Mouse (Mus musculus) CD4-positive helper T cell, adult 2 months (primary cell): ENCODE measurements at regions not wholly inside any gene's neighbourhood (a gene's known extent, or its start where the extent isn't known, plus 50 kb on each side); places are given as distances from the start of the nearest gene placed in this dataset.

Experiments used
- DNase-seq: peaks from one replicate; pipeline ENCODE4 v3.0.0-alpha.2; 2012; ENCODE audit warnings: low read depth, missing footprints, low spot score

DNA sequence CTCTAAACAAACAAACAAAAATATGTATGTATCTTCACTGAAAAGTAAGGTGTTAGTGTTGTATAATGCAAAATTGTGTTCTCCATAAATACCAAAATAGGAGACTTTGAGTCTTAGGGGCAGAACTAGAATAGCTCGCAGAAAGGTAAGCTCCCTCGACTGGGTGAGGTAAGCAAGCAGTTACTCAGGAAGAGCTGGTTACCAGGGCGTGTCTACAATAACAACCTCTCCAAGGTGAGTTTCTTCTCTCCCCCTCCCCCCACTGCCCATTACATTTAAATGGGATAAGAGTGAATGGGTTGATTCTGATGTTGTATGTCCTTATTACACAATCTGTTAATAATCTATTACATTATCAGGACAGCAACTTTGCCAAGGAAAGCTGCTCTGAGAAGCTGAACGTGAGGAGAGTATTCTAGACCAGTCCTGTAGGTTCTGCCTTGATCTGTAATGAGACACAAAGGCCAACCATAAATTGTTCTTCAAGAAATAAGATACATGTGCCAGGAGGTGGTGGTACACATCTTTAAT, 125.2 kb upstream of the Zfand5 start:
- no peak for DNase-seq

DNA sequence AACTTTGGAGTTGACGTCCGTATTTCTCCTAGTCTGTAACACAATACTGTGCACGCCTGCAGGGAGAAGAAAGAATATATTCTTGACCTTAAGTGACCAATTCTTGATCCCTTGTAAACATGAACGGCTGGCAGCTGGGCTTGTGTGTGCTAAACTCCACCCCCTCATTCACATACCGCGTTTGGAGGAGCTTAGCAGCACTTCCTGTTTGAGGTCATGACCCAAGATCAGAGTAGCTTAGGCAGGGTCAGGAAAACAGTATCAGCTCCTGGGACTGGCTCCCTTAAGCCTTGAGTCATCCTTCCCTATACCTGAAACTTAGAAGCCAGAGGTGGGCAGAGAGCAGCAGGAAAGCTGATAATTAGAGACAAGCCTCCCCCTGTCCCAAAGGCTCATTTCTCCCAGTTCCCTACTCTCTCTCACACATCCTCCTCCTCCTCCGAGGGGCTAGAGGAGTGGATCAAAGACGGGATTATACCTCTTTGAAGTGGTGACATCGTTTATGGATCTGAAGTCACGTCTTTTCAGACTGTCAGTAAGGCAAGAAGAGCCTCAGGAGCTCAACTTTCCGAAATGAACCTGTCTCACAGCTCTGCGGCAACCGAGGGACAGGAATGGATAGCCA, 127.3 kb upstream of the Zfand5 start:
- peak; percentile 51 for DNase-seq

DNA sequence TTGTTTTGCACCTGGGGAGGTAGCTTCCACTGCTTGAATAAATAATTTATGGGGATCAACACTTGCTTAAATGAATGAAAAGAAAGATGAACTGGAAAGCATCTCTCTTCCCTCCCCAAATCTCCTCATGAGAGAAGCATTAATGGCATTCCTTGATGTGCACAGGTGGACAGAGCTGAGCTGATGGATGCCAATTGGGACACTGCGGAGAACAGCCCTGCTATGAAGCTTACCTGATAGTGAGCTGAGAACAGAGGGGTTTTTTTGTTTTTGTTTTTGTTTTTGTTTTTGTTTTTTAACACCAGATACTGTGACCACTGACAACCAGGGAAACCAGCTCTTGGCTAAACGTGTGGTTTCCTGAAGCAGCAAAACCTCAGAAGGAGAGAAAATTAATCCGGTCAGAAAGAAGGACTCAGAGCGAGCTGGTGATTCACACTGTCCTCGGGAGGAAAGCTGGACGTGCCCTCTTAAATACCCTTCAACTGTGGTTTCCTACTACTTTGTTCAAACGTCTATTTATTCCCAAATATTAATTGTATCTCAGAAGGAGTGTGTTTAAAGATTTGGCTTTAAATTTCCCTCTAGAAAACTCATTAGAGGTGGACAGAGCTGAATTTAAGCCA, 128.0 kb upstream of the Zfand5 start:
- DNase-seq: no peak

DNA sequence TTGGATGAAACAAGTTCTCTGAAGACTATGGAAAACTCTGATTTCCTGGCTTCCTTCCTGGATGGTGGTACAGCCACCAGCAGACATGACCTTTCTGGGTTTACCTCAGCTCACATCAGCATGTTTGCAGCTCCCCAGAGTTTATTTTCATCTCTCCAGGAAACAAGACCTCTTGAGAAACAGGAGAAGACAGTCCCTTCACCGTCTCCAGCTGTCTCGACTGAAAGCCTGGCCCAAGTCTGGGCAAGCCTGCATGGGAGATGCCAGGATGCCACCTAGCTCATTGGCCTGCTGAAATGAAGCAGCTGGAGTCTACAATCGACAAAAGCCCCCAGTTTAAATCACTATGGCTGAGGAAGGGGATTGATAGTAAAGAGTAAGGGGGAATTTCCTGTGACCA, 131.6 kb upstream of the Zfand5 start:
- DNase-seq: no peak

DNA sequence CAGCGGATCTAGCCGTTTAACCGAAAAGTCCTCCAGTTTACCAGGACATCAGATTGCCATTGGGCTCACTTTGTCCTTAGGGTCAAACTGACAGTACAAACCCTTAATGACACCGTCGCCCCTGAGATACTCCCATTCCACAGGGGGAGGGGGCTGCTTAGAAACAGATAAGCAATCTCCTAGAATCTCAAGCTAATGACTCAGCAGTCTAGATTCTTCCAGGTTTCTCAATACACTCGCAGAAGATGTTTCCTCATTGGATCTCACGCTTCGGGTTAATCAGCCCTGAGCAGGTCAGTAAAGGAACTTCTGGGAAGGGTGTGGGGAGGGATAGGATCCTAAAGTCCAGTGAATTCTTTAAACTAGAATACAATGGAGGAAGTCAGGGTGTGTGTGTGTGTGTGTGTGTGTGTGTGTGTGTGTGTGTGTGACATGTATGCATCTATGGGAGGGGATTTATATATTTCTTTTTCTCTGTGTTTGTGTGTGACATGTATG, 133.0 kb upstream of the Zfand5 start:
- no peak for DNase-seq

DNA sequence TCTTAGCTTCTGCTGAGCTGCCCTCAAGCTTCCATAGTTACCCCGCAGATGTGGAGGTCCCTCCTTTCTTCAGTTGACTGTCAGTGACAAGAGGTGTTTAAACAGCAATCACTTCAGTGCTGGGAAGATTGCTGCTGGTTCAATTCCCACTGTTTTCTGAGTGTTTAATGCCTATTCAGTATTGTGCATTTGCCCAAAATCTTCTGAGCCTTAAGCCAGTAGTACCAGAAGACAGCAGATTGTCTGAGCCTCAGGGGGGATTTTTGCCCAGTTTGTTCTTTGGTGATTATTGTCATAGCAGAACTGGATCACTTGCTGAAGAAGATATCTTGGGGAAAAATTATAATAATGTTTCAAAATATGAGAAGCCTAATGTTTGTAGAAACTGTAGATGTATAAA, 135.3 kb upstream of the Zfand5 start:
- no peak for DNase-seq

DNA sequence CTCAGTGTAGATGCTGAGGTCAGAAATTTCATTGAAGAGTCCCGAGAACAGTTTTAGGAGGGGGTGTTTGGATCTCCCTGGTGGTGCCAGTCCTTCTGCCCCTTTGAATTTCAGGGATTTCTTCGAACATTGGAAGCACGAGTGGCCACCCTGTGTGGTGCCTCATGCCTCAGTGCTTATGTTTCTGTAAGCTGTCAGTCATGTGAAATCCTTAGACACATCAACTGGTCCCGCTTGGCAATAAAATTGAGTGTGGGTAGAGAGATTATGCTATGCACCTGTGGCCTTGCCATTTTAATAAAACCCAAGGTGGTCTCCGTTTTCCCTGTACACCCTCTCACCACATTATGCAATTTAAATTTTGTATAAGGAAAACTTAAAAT, 136.1 kb upstream of the Zfand5 start:
- DNase-seq: no peak

DNA sequence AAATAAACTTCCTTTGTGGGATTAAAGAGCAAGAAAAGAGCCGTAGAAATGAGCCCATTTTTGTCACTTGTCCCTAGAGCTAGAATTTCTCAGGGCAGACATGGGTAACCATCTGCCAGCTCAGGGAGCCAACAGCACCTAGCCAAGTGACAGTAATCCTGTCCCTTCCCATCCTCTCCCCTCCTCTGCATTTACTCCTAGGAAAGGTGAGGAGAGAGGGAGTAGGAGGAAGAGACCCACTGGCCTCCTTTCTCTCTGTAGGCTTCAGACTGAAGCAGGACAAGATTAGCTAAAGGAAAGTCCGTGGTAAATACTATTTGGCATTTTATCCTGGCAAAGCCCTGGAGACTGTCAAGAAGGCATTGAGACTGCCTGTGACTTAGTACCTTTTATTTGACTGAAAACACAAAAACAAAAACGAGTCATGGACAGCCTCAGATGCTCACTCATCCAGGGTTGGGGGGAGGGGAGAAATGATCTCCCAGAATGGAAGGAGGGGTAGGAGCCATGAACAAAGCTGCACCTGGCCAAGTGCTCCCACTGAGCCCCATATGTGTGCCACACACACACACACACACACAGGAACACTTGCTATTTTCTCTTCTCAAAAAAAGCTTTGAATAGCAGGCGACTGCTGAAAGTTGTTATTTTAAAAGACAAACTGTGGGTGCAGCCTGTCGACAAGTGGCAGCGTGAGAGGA, 136.6 kb upstream of the Zfand5 start:
- no peak for DNase-seq

DNA sequence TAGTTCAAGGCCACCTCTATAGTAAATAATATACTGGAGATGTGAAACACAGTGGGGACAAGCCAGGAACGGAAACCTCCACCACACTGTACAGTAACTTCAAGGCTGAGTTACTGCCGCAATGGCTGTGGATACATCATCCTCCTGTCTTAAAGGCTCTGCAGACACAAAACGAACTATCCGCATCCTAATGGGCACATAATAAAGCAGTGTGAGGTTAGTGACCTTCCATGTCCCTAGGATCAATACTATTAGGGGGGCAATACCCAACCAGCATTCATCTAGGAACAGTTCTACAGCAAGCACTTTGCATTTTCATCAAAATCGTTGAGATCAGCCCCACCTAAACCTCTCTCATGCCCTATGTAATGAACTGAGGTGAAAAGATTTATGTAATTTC, 142.4 kb upstream of the Zfand5 start:
- no peak for DNase-seq

DNA sequence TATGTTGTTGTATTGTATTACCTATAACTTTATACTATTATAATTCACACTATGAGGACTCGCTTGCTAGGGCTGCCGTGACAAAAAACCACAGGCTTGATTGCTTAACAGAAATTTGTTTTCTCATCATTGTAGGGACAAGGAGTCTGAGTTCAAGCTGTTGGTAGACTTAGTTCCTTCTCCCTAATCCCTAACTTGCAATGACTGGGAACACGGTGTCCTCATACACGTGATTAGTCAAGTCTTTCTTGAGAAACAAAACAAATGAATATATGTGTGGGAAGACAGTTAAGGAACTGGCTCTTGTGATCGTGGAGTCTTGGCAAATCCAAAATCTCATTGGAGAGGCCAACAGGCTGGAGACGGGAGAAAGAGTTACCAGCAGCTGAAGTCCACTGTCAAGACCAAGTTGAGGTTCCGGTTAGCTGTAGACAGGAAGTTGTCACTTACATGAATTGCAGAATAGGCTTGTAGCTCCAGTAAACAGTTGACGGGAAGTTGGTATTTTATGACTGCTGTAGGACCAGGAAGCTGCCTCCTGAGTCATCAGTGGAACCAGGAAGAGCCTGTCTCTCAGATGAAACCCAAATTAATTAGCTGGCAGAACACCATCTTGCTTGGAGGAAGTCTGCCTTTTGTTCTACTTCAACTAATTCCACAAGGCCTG, 144.9 kb upstream of the Zfand5 start:
- no peak for DNase-seq

DNA sequence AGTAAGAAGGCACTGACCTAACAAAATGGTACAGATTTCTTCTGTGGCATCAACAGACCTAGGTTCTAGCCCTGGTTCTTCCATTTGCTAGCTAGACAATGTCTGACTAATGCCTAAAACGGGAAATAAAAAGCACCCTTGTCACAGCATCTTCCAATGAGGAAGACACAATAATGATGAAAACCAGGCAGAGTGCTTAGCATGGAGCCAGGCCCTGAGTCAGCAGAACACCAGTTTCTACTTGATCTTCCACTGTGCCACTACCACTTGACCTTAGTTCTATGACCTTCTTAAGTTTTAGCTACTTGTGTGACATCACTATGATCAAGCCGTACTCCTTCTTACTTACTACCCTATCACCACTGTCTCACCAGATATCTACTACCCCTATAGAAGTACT, 145.4 kb upstream of the Zfand5 start:
- no peak for DNase-seq

DNA sequence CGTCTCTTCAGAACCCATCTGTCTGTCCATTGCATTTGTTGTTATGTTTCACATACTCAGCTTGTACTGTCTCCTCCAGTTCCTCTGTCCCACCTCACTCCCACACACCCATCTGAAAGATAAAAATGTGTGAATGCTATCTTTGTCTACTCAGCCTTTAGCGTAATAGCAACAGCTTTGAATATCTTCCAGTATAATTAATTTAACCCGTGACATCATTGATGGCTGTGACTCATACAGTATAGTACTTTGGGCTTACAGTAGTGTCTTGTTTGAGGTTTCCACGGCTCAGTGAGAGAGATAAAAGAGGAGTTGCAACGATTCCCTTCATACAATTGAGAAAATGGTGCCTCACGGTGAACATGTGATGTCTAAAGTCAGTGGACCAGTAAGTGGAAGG, 152.6 kb upstream of the Zfand5 start:
- peak; percentile 4 for DNase-seq

DNA sequence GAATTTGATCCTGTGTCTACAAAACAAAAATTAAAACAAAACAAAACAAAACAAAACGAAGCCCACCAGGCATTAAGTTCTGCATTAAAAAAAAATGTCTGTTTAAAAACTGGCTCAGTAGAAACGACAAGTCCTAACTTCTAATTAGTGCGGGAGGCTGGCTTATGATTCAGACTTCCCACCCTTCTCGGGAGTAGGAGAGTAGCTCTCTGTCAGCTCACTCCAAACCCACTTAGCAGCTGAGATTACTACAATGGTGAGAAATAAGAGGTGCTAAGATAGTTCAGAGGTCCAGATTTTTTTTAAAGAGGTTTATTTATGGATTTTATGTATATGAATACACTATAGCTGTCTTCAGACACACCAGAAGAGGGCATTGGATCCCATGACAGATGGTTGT, 153.3 kb upstream of the Zfand5 start:
- no peak for DNase-seq

DNA sequence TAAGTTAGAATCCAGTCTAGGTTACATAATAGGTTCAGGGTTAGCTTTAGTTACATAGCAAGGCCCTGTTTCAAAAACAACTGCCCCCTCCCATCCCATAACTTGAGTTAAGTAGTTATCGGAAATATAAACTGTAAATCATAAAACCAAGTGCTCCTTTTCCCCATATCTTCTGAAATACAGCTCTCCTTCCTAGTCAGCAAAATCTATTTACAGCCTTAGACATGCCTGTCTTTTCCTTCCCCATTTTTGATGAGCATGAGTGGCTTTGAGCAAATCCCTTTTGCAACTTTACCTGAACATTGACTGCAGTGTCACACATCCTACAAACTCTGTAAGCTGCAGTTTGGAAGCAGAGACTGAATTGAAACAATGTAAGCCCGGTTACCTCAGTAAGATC, 156.4 kb upstream of the Zfand5 start:
- no peak for DNase-seq

DNA sequence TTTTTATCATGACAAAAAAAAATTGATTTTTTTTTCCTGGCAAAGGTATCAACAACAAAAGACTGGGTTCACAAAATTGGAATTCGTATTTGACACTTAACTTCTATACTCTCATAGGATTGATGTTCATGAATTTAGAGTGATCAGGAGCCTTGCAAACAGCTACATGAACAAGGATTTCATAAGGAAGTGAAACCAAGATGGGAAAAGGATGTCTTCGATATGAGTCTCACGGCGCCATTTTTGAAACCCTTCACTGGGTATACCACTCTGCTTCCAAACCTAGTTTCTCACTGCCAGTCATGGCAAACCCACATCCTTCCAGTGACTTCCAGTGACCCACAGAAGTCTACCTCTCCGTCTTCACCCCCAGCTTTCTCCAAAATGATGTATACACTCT, 157.8 kb upstream of the Tmc1 start:
- DNase-seq: no peak

DNA sequence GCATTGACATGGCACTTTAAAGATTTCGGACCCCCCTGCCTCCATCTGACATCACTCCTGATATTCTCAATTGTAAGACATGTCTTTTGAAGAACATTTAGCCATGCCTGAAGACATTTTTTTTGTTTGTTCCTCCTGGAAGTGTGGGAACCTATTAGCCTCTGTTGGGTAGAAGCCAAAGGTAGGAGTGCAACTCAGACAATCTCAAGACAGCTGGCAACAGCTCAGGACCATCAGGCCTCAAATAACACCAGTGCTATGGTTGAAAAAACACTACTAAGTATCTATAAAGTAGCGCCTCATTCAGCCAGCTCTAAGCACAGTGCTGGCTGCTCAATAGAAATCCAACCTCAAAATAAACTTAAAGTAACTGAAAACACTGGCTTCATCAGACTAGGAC, 154.3 kb upstream of the Tmc1 start:
- DNase-seq: no peak

DNA sequence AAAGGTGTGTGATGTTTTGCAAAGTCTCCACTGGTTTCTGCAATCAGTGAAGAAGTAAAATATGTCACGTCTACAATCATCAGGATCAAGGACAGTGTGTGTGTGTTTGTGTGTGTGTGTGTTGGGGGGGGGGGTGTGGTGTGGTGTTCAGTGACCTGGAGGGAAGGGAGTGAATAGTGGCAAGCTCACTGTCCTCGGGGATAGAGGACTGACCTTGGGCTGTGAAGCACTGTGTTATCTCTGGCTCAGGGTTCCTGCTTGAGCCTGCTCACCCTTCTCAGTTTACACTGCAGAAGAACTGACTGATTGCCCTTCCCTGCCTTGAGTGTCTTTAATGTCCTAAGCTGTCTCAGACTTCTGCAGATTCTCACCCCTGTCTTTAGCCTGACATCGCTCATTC, 153.7 kb upstream of the Tmc1 start:
- no peak for DNase-seq

DNA sequence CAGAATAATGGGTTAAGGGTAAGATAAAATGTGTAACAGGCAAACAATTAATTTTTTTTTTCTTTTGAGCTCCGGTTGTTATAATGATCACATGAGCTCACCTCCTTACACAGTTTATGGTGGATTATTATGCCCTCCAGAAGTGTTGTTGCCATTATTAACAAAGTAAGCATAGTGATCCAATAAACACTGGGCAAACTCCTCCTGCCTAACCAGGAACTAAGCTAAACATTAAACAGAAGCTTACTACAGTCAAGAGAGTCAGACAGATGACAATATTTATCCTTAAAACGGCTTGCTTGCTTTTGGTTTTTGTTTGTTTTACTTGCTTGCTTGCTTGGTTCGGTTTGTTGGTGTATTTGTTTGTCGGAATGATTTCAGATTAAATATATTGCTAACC, 153.3 kb upstream of the Tmc1 start:
- no peak for DNase-seq

DNA sequence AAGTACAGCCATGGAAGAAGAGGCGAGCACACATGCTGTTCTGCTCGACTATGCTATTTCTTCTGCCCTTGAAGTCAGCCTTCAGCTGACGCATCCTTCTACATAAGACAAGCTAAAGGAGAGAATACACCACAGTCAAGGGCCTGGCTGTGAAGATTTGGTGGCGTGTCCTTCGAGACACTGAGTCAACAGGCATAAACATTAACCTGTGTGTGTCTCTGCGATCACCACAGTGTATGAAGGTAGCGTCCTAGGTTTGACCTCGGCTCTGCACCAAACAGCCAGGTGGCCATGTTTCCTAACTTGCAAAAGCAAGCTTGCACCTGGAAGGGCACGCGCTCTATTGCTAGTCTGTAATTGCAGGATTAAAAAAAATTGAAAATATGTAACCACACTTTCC, 152.8 kb upstream of the Tmc1 start:
- no peak for DNase-seq

DNA sequence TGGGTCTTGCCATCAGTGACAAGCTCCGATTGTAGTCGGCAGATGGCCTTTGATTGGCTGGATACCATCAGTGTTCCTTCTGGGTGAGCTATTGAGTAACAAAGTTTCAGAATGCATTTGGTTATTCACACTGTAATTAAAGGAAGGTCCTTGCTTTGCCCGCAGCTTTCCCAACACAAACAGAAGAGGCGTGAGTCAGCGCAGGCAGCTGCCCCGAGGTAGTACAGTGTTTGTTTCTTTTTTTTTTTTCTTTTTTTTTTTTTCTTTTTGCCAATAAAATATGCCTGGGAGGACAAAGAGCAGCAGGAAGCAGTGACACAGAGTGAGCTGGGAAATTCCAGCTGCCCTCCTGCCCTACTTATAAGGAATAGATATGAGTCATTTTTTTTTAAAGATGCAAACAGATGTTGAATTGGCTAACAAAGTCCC, 152.3 kb upstream of the Tmc1 start:
- DNase-seq: no peak

DNA sequence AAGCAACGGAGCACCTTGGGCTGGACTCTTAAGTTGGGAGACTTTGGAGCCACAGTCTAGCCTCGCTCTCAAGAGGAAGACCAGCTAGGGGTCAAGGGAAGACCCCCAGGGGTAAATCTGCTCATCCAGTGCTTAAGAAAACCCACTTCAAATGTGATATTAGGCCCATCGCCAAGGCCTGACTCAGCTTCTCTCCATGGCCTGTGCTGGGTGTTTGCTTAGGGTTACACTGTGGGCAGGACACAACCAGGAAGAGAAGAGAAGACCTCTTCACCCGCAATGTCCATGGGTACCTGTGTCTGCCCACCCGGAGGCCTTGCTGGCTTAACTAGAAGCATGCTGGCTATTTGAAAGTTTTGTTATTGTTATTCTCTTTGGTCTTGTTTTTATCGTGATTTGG, 151.0 kb upstream of the Tmc1 start:
- no peak for DNase-seq

DNA sequence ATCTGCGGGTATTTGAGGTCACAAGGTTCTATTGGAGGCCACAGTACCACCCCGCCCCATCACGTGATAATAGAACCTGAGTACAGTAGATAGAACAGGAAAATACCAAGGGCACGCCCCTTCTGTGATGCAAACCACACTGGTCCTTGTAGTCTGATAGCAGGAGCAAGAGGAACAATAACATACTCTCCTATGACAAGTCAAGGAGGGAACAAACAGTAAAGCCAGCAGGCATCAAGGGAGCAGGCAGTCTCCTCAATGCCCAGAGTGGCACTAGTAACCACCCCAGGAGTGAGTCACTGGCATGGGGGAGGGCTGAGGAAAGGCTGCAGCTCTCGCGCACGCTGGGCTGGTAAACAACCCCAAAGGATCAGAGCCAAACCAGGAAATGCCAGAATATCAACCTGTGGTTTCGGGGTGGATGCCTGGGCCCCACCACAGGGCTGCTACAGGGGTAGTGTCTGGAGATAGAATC, 150.5 kb upstream of the Tmc1 start:
- peak; percentile 57 for DNase-seq
